Mouse (Mus musculus) G1E (cell line): Measurements from ENCODE around the gene Tmem37. TPM values are rescaled to one million over a fixed set of nuclear protein-coding genes. Genes with fewer than 3 reads are reported as not detected.
A peak's percentile ranks its signal among the peaks of the same experiment; 100 is the strongest.

Experiments used
- ATAC-seq: 2 replicates; pipeline ENCODE4 v1.8.0; 2016; ENCODE audit warnings: mild to moderate bottlenecking; ENCODE audit not compliant: insufficient number of reproducible peaks, poor library complexity, low FRiP score, severe bottlenecking; ENCODE audit errors: extremely low read depth
- DNase-seq: peaks from one replicate; pipeline ENCODE4 v3.0.0; 2012; ENCODE audit warnings: low spot score
- H3K27me3 ChIP-seq: 2 replicates; pipeline ENCODE4 v1.6.1; 2012; ENCODE audit warnings: mild to moderate bottlenecking, low read length, inconsistent platforms; ENCODE audit not compliant: insufficient read depth
- H3K36me3 ChIP-seq: replicated peaks from 2 replicates; pipeline ENCODE3; 2012; ENCODE audit warnings: mild to moderate bottlenecking, inconsistent platforms
- H3K4me1 ChIP-seq: 2 replicates; pipeline ENCODE4 v1.6.1; 2012; ENCODE audit warnings: low read depth, low read length, inconsistent platforms, mixed read lengths; ENCODE audit not compliant: insufficient read depth
- H3K4me3 ChIP-seq: 2 replicates; pipeline ENCODE4 v1.5.1; 2012; ENCODE audit warnings: low read depth, mild to moderate bottlenecking, inconsistent platforms, low read length, moderate library complexity, mixed read lengths
- H3K9me3 ChIP-seq: replicated peaks from 2 replicates; pipeline ENCODE4 v1.6.1; 2012; ENCODE audit warnings: inconsistent platforms
- CTCF ChIP-seq: IDR thresholded peaks from 2 replicates; pipeline ENCODE4 v1.5.1; 2012; ENCODE audit warnings: low read depth, low read length, inconsistent platforms, mixed read lengths
- GATA1 ChIP-seq: IDR thresholded peaks from 2 replicates; pipeline ENCODE4 v1.6.1; 2012; ENCODE audit warnings: borderline replicate concordance, low read length, inconsistent platforms, mixed read lengths
- GATA2 ChIP-seq: IDR thresholded peaks from 2 replicates; pipeline ENCODE4 v1.6.1; 2012; ENCODE audit warnings: low read depth, low read length, inconsistent platforms, borderline replicate concordance
- POLR2AphosphoS5 ChIP-seq: IDR thresholded peaks from 2 replicates; pipeline ENCODE4 v1.6.1; 2012; ENCODE audit warnings: low read depth, low read length, inconsistent platforms; ENCODE audit not compliant: insufficient replicate concordance
- TAL1 ChIP-seq: conservative IDR thresholded peaks from 2 replicates; pipeline ENCODE4 v1.6.1; 2012; ENCODE audit warnings: low read depth, low read length, inconsistent platforms, mixed read lengths
- polyA plus RNA-seq: library from polyadenylated mRNA; stranded (reverse); fragments of >175 nt; gene quantifications from 2 replicates; pipeline ENCODE4 v1.2.3, GENCODE M21; 2012
- total RNA-seq, 2 experiments: library from RNA; stranded (forward) in 1 of 2; stranded (reverse) in 1 of 2; fragments of 200-1000 nt in 1 of 2; fragments of >200 nt in 1 of 2; fragmentation: Nextera tagmentation in 1 of 2; gene quantifications; 2 replicates each; pipeline ENCODE4 v1.2.3; 2014 to 2017

The Tmem37 gene
- total and polyA plus RNA-seq, 3 experiments = 0.22 TPM; not detected in 2

GRCm38 (mm10) chr1:120109741-120110432 lies 36.0 kb upstream of the Tmem37 start:
- no peak for TF ChIP-seq GATA1
- no peak for TF ChIP-seq POLR2AphosphoS5
- TF ChIP-seq TAL1 = no peak
- TF ChIP-seq CTCF = no peak
- TF ChIP-seq GATA2 = no peak
- H3K27me3 ChIP-seq = no peaks in the 10 kb centered on the region; the same call in 1 of the 2 replicates
- peaks cover 7% of the 10 kb centered on the region for H3K9me3 ChIP-seq
- no peak overlapping the region for H3K4me3 ChIP-seq
- peaks cover 42% of the 10 kb centered on the region for H3K36me3 ChIP-seq
- ATAC-seq (no peak), DNase-seq (no peak)
- H3K4me1 ChIP-seq = peaks cover 17% of the 10 kb centered on the region

- no peak for DNase-seq
- Histone ChIP-seq H3K9me3 (no peaks in the 10 kb centered on the region), H3K27me3 (peaks cover 11% of the 10 kb centered on the region), H3K4me3 (no peak overlapping the region), H3K36me3 (no peaks in the 10 kb centered on the region), H3K4me1 (no peaks in the 10 kb centered on the region; the same call in 1 of the 2 replicates)
- no peak for ATAC-seq
- TF ChIP-seq POLR2AphosphoS5 (no peak), GATA2 (no peak), TAL1 (no peak), CTCF (no peak), GATA1 (no peak)
These were observed 31.7 kb upstream of the Tmem37 start for GRCm38 (mm10) chr1:120105556-120105959.

- DNase-seq (no peak), ATAC-seq (no peak)
- Histone ChIP-seq H3K27me3 (peaks cover 11% of the 10 kb centered on the region), H3K4me3 (no peak overlapping the region), H3K9me3 (no peaks in the 10 kb centered on the region), H3K4me1 (no peaks in the 10 kb centered on the region; the same call in 1 of the 2 replicates), H3K36me3 (no peaks in the 10 kb centered on the region)
- TF ChIP-seq TAL1 (no peak), GATA1 (no peak), GATA2 (no peak), POLR2AphosphoS5 (no peak), CTCF (no peak)
These were observed 27.3 kb upstream of the Tmem37 start for GRCm38 (mm10) chr1:120101227-120101609.

GRCm38 (mm10) chr1:120100456-120101226 lies 26.8 kb upstream of the Tmem37 start:
- H3K4me1 ChIP-seq = no peaks in the 10 kb centered on the region; the same call in 1 of the 2 replicates
- peaks cover 11% of the 10 kb centered on the region for H3K27me3 ChIP-seq
- ATAC-seq (no peak), DNase-seq (no peak)
- H3K9me3 ChIP-seq = no peaks in the 10 kb centered on the region
- no peak for TF ChIP-seq TAL1
- TF ChIP-seq GATA1 = no peak
- no peak for TF ChIP-seq CTCF
- no peak for TF ChIP-seq GATA2
- no peak for TF ChIP-seq POLR2AphosphoS5
- no peaks in the 10 kb centered on the region for H3K36me3 ChIP-seq
- H3K4me3 ChIP-seq = no peak overlapping the region

- Histone ChIP-seq H3K4me1 (no peaks in the 10 kb centered on the region; the same call in 1 of the 2 replicates), H3K9me3 (no peaks in the 10 kb centered on the region), H3K36me3 (no peaks in the 10 kb centered on the region), H3K27me3 (peaks cover 11% of the 10 kb centered on the region), H3K4me3 (no peak overlapping the region)
- TF ChIP-seq TAL1 (no peak), GATA1 (no peak), GATA2 (no peak), POLR2AphosphoS5 (no peak), CTCF (no peak)
- no peak for DNase-seq
- ATAC-seq = no peak
These were observed 25.6 kb upstream of the Tmem37 start for GRCm38 (mm10) chr1:120099483-120099882.

- TF ChIP-seq TAL1 (no peak), CTCF (peak; percentile 49)
- no peaks in the 10 kb centered on the region for H3K36me3 ChIP-seq
- no peak overlapping the region for H3K4me3 ChIP-seq
- H3K9me3 ChIP-seq = no peaks in the 10 kb centered on the region
- ATAC-seq (no peak), DNase-seq (no peak)
- peaks cover 2% of the 10 kb centered on the region; the same call in 1 of the 2 replicates for H3K27me3 ChIP-seq
- H3K4me1 ChIP-seq = no peaks in the 10 kb centered on the region; the same call in 1 of the 2 replicates
These were observed 24.5 kb upstream of the Tmem37 start for GRCm38 (mm10) chr1:120098327-120098726.
